Comparison of ENCODE assay signal across 10 mouse cellular contexts in the genomic region with DNA sequence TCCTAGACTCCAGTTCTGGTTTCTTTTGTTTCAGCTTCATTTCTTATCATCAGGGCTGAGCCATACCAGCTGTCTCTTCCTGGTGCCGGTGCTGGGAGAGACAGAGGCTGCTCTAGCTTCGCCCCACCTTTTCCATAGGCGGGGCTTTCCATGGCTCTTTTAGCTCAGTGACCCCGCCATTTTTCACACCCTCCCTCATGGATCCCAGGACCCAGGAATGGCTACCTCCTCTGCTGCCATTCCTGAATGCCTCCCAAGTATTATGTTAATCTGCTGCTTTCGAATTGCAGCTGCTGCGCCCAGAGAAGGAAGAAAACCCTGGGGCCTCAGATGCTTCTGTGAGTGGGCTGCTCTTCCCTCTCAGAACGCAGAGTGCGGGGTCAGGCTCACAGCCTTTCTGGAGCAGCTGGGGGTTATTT.
DNase-seq lines count a peak whose midpoint lies in the region; ATAC-seq lines count a peak whose summit lies in the region.
"Had no signal": no experiment of that assay in that cellular context is flagged by ENCODE, and none has a peak within 500 bp of the region (broad histone marks: within the 10 kb centered on the region; RNA-seq: fewer than 3 reads in every experiment).

No protein-coding gene starts in this region.

- H3K9ac ChIP-seq in stomach, embryonic 14.5 days (replicated peaks; ENCODE audit: low read depth, low read length), result no peak overlapping the region
- H3K9ac ChIP-seq: forebrain, postnatal 0 days; limb, embryonic 12.5 days had no signal

- no peak overlapping the region for H3K4me2 ChIP-seq in stomach, embryonic 14.5 days (replicated peaks; ENCODE audit: low read depth, low read length)
- H3K4me2 ChIP-seq: limb, embryonic 12.5 days had no signal

- H3K27ac ChIP-seq in stomach, embryonic 14.5 days (ENCODE audit: low read length), result no peak overlapping the region
- H3K27ac ChIP-seq: limb, embryonic 12.5 days had no signal

- H3K9me3 ChIP-seq in stomach, embryonic 14.5 days (ENCODE audit: control insufficient read depth, low read depth, low read length), result no peaks in the 10 kb centered on the region
- H3K9me3 ChIP-seq: limb, embryonic 12.5 days had no signal

- ATAC-seq in stomach, embryonic 14.5 days (ENCODE audit: insufficient number of reproducible peaks, insufficient read depth, low FRiP score, low read depth), result peak; percentile 84; the same call in 1 of the 2 replicates
- ATAC-seq: forebrain, postnatal 0 days had no signal

- H3K36me3 ChIP-seq in stomach, embryonic 14.5 days (ENCODE audit: control insufficient read depth, insufficient read depth, low read length), result no peaks in the 10 kb centered on the region
- H3K36me3 ChIP-seq: limb, embryonic 12.5 days had no signal

- 42% methylated on average over 8 of the region's 8 CpGs for WGBS in stomach, embryonic 14.5 days

- intact Hi-C loops in heart, postnatal 14 days (cut with DNase I), result no loop called here

- H3K4me3 ChIP-seq in stomach, embryonic 14.5 days (ENCODE audit: low read depth, low read length), result no peak overlapping the region
- H3K4me3 ChIP-seq: limb, embryonic 12.5 days had no signal

- H3K4me1 ChIP-seq in stomach, embryonic 14.5 days (ENCODE audit: control insufficient read depth, insufficient read depth, low read length), result no peaks in the 10 kb centered on the region
- H3K4me1 ChIP-seq: limb, embryonic 12.5 days had no signal

- no peaks in the 10 kb centered on the region for H3K27me3 ChIP-seq in stomach, embryonic 14.5 days (ENCODE audit: control insufficient read depth, insufficient read depth, low read length)
- H3K27me3 ChIP-seq: limb, embryonic 12.5 days had no signal

- peak; percentile 43 to 55 for DNase-seq in frontal cortex, postnatal 36 days (ENCODE audit: low spot score in 2 of 2)
- no peak for DNase-seq in frontal cortex, postnatal 10 days (ENCODE audit: low spot score in 2 of 2)
- peak; percentile 64 for DNase-seq in right cerebral cortex, adult 18-20 months
- DNase-seq in right cerebral cortex, postnatal 14 days, result no peak
- peak; percentile 11 to 26 for DNase-seq in heart, postnatal 14 days
- no peak for DNase-seq in cerebellum, adult 11-12 months
- DNase-seq in urinary bladder, adult 2 months (ENCODE audit: low spot score), result no peak
- DNase-seq: forebrain, postnatal 0 days had no signal

Comparison
In these comparisons a context has a peak if more than half of its experiments do, and no peak if none do; other contexts are left out.
1. DNase-seq: peak in frontal cortex, postnatal 36 days (2 of 2), right cerebral cortex, adult 18-20 months (single experiment) and heart, postnatal 14 days (2 of 2); none in frontal cortex, postnatal 10 days (0 of 2), right cerebral cortex, postnatal 14 days (single experiment), cerebellum, adult 11-12 months (single experiment) and urinary bladder, adult 2 months (single experiment).